Mouse (Mus musculus): ENCODE data around the gene Cat. TPM values are rescaled to one million over a fixed set of nuclear protein-coding genes. Genes with fewer than 3 reads are reported as not detected.

Gene Cat
- polyA plus RNA-seq, 1 experiment from 2014 or later, result 101 TPM

DNA sequence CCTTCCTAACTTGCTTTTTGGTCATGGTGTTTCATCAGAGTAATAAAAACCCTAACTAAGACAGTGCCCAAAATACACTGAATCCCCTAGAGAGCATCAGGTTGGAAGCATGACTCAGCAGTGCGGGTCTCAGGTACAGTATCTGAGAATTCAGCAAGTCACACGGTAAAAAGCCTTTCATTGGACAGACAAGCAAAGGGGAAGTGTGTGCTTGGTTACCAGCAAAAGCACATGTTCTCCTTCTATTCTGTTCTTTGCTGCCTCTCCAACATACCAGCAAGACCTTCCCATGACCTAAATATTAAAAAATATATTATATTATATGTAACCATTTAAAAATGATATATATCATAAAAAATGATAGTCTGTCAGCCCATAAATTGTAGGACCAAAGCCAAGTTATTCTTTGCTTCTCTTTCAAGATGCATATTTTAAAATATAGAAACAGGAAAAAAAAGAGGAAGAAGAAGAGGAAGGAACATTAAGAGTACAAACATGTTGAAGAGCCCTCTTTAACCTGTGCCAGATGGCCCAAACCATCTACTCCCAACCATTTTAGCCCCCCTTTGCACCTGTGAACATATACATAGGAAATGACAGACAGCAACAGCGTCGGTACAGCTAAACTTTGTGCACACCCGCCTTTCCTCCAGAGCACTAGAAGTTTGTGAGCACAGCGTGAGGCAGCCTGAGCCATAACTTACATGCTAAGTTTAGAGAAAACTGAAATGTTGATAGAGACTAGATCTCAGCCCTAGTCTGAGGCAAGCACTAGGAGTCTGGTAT is 10.9 kb upstream of the Cat start:
- Histone ChIP-seq H3K27ac (replicated peaks) (no peak overlapping the region), H3K9me3 (no peaks in the 10 kb centered on the region), H3K4me2 (replicated peaks) (no peak overlapping the region), H3K9ac (replicated peaks) (no peak overlapping the region), H3K4me3 (no peak overlapping the region), H3K4me1 (no peaks in the 10 kb centered on the region), H3K36me3 (no peaks in the 10 kb centered on the region), H3K27me3 (no peaks in the 10 kb centered on the region)
- ATAC-seq (ENCODE audit: low FRiP score, low read depth), result no peak
- 91% methylated on average over 6 of the region's 6 CpGs for WGBS

DNA sequence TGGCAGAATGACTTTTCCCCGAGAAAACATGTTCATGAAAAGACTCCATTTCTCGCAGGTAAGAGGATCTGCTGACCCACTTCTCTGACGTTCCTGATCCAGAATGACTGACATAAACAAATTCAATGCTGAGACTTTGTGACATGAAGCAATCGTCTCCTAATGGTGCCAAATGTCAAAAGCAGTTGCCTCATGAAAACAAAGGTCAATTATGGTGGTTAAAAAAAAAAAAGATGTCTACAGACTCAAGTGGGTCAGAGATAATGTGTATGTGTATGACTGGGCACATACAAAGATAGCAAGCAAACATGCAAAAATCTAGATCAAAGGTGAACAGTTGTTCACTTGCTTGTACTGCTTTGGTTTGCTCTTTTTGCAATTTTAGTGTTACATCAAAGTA is 8.9 kb upstream of the Cat start:
- no peaks in the 10 kb centered on the region for H3K27me3 ChIP-seq
- H3K9me3 ChIP-seq, result no peaks in the 10 kb centered on the region
- no peak overlapping the region for H3K4me3 ChIP-seq
- H3K36me3 ChIP-seq, result no peaks in the 10 kb centered on the region
- H3K9ac ChIP-seq (replicated peaks), result no peak overlapping the region
- no peak overlapping the region for H3K27ac ChIP-seq (replicated peaks)
- no peak overlapping the region for H3K4me2 ChIP-seq (replicated peaks)
- 71% methylated on average over 4 of the region's 4 CpGs for WGBS
- H3K4me1 ChIP-seq, result no peaks in the 10 kb centered on the region
- ATAC-seq (ENCODE audit: low FRiP score, low read depth), result no peak

DNA sequence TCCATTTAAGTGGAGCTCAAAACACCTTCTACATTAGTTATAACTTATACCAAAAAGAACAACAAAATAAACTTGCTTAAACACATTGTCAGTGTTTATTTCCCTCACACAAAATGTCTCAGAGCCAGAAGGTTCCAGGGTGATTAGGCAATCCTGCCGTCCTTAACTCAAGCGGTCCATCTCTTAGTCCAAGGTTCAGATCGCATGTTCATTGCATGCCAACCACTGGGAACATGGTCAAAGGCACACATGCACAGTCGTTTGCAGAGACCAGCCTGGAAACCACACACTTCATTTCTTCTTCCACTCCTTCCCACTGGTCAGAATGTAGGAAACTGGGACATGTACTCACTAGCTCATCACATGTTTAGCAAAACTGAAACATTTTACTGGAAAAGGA is 7.6 kb upstream of the Cat start:
- 84% methylated on average over 4 of the region's 4 CpGs for WGBS
- no peaks in the 10 kb centered on the region for H3K27me3 ChIP-seq
- no peak overlapping the region for H3K4me2 ChIP-seq (replicated peaks)
- no peak overlapping the region for H3K27ac ChIP-seq (replicated peaks)
- no peak overlapping the region for H3K4me3 ChIP-seq
- no peaks in the 10 kb centered on the region for H3K9me3 ChIP-seq
- no peak overlapping the region for H3K9ac ChIP-seq (replicated peaks)
- no peaks in the 10 kb centered on the region for H3K4me1 ChIP-seq
- H3K36me3 ChIP-seq, result no peaks in the 10 kb centered on the region
- ATAC-seq (ENCODE audit: low FRiP score, low read depth), result no peak

- peak overlapping the region; percentile 88 for H3K9ac ChIP-seq (replicated peaks)
- H3K4me2 ChIP-seq (replicated peaks), result peak overlapping the region; percentile 58
- peak overlapping the region; percentile 81 for H3K4me3 ChIP-seq
- 44% methylated on average over 5 of the region's 5 CpGs for WGBS
- H3K27ac ChIP-seq (replicated peaks), result peak overlapping the region; percentile 96
- no peaks in the 10 kb centered on the region for H3K27me3 ChIP-seq
- H3K4me1 ChIP-seq, result peaks cover 18% of the 10 kb centered on the region
- no peaks in the 10 kb centered on the region for H3K9me3 ChIP-seq
- no peaks in the 10 kb centered on the region for H3K36me3 ChIP-seq
- ATAC-seq (ENCODE audit: low FRiP score, low read depth), result no peak
These were observed 907 bp downstream of the Cat start for GRCm38 (mm10) chr2:103483986-103484520.

DNA sequence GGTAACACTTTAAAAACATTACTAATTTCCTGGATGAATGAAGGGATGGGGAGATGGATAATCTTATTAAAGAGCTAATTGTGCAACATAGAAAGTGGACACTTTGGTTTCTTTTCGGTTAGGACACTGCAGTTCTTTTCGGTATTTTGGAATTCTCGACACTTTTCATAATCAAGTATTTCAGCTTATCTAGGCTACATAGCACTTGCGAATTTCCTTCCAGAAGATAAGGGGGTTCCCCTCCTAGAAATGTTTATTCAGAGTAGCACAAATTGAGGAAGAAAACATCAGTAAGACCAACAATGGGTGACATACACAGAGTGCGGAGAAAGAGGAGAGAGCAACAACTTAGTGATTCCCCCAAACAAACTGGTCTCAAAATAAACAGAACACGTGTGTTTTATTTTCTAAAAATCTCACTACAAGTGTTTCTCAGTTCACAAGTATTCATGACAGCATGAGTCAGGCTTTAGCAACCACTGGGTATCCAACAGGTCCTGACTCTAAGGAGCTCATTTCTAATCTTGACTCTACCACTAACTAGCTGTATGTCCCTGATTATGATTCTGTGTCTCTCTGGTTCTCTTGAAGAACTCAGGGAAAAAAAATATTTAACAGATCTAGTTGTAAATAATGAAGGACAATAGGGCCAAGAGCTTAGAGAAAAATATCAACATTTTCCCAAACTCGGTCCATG is 1.5 kb downstream of the Cat start:
- H3K4me3 ChIP-seq, result peak overlapping the region; percentile 81; the same call in 1 of the 2 replicates
- no peak overlapping the region for H3K27ac ChIP-seq (replicated peaks)
- H3K9ac ChIP-seq (replicated peaks), result peak overlapping the region; percentile 88
- H3K36me3 ChIP-seq, result no peaks in the 10 kb centered on the region
- ATAC-seq (ENCODE audit: low FRiP score, low read depth), result no peak
- H3K27me3 ChIP-seq, result no peaks in the 10 kb centered on the region
- H3K4me2 ChIP-seq (replicated peaks), result peak overlapping the region; percentile 58
- H3K9me3 ChIP-seq, result no peaks in the 10 kb centered on the region
- 86% methylated on average over 7 of the region's 7 CpGs for WGBS
- H3K4me1 ChIP-seq, result peaks cover 18% of the 10 kb centered on the region

DNA sequence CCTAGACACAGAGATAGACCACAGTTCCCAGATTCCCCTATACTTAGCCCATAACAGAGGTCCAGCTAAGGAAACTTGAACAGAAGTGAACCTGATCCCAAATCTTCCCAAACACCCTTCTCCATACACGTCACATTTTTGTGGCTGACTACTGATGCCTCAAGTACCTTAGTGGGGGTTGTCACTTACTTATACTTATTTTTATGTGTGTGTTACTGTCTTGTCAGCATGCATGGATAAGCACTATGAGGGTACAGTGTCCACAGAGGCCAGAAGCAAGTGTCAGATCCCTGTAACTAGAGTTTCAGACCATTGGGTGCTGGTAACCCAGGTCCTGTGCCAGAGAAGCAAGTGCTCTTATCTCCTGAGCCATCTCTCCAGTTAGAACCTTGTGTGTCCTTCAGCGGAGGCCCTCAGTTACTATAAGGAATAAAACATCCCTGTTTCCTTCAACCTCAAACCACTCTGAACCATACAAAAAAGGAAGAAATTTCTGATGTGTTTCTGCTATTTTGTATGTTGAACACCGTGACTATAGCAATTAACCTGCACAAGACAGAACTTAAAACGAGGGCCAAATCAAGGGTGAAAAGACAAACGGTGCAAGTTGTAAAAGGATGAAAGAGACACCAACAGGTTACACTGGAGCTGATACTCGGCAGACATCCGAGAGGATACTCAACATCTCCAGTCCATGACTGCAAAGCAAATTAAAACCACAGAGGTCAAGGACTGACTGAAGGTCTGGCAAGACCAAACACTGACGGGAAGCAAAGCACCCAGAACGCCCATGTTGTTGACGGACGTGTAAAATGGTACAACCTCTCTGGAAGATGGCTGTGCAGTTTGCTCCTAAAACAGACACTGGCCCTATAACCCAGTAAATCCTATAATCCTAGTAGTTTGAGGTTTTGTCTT is 3.4 kb downstream of the Cat start:
- 90% methylated on average over 11 of the region's 11 CpGs for WGBS
- no peaks in the 10 kb centered on the region for H3K27me3 ChIP-seq

DNA sequence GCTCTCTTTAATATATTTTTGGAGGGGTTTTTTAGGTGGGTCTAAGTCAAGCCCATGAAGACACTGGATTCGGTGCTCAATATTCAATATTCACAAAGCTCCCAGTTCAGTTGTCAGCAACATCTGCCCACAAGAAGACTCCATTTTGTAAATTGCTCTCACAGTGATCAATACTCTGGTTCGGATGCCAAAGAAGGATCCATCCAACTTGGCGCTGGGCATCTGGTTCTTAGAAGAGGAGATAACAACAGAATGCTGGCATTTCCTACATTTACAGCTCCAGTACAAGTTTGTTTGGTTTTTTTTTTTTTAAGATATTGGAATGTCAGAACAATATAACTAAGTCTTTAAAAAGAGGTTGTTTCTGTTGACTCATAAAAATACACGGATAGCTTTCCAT is 4.1 kb downstream of the Cat start:
- Histone ChIP-seq H3K4me1 (peaks cover 18% of the 10 kb centered on the region), H3K27ac (replicated peaks) (no peak overlapping the region), H3K4me2 (replicated peaks) (no peak overlapping the region), H3K9ac (replicated peaks) (no peak overlapping the region), H3K27me3 (no peaks in the 10 kb centered on the region), H3K36me3 (0 out of 2 replicates have a peak, but pooled peaks cover under 1% of the 10 kb centered on the region), H3K4me3 (no peak overlapping the region), H3K9me3 (no peaks in the 10 kb centered on the region)
- ATAC-seq (ENCODE audit: low FRiP score, low read depth), result no peak
- 95% methylated on average over 4 of the region's 4 CpGs for WGBS

More for the DNA sequence above, 3.4 kb downstream of the Cat start:
- Histone ChIP-seq H3K36me3 (no peaks in the 10 kb centered on the region), H3K4me1 (peaks cover 18% of the 10 kb centered on the region), H3K27ac (replicated peaks) (no peak overlapping the region), H3K4me2 (replicated peaks) (no peak overlapping the region), H3K4me3 (no peak overlapping the region), H3K9me3 (no peaks in the 10 kb centered on the region), H3K9ac (replicated peaks) (no peak overlapping the region)
- ATAC-seq (ENCODE audit: low FRiP score, low read depth), result no peak

- H3K9me3 ChIP-seq, result no peaks in the 10 kb centered on the region
- peaks cover 6% of the 10 kb centered on the region for H3K36me3 ChIP-seq
- no peak overlapping the region for H3K27ac ChIP-seq (replicated peaks)
- no peak overlapping the region for H3K4me2 ChIP-seq (replicated peaks)
- no peak overlapping the region for H3K9ac ChIP-seq (replicated peaks)
- ATAC-seq (ENCODE audit: low FRiP score, low read depth), result no peak
- no peaks in the 10 kb centered on the region for H3K27me3 ChIP-seq
- H3K4me1 ChIP-seq, result peaks cover 18% of the 10 kb centered on the region
- 90% methylated on average over 8 of the region's 8 CpGs for WGBS
- H3K4me3 ChIP-seq, result no peak overlapping the region
These were observed 4.7 kb downstream of the Cat start for GRCm38 (mm10) chr2:103480240-103480639.

- H3K9ac ChIP-seq (replicated peaks), result no peak overlapping the region
- H3K4me2 ChIP-seq (replicated peaks), result no peak overlapping the region
- no peak overlapping the region for H3K27ac ChIP-seq (replicated peaks)
- H3K4me1 ChIP-seq, result peaks cover 6% of the 10 kb centered on the region; the same call in 1 of the 2 replicates
- H3K27me3 ChIP-seq, result no peaks in the 10 kb centered on the region
- no peak for ATAC-seq (ENCODE audit: low FRiP score, low read depth)
- 96% methylated on average over 3 of the region's 3 CpGs for WGBS
- H3K4me3 ChIP-seq, result no peak overlapping the region
- peaks cover 25% of the 10 kb centered on the region for H3K36me3 ChIP-seq
- no peaks in the 10 kb centered on the region for H3K9me3 ChIP-seq
These were observed 6.6 kb downstream of the Cat start for GRCm38 (mm10) chr2:103478326-103478725.

GRCm38 (mm10) chr2:103477456-103477855 is 7.5 kb downstream of the Cat start:
- Histone ChIP-seq H3K4me1 (no peaks in the 10 kb centered on the region), H3K27me3 (no peaks in the 10 kb centered on the region), H3K36me3 (peaks cover 34% of the 10 kb centered on the region), H3K9me3 (no peaks in the 10 kb centered on the region), H3K4me3 (no peak overlapping the region), H3K27ac (replicated peaks) (no peak overlapping the region), H3K4me2 (replicated peaks) (no peak overlapping the region), H3K9ac (replicated peaks) (no peak overlapping the region)
- WGBS, result 86% methylated on average over 4 of the region's 4 CpGs
- ATAC-seq (ENCODE audit: low FRiP score, low read depth), result no peak

GRCm38 (mm10) chr2:103476657-103477056 is 8.3 kb downstream of the Cat start:
- no peak for ATAC-seq (ENCODE audit: low FRiP score, low read depth)
- Histone ChIP-seq H3K4me1 (no peaks in the 10 kb centered on the region), H3K27me3 (no peaks in the 10 kb centered on the region), H3K4me3 (no peak overlapping the region), H3K27ac (replicated peaks) (no peak overlapping the region), H3K9ac (replicated peaks) (no peak overlapping the region), H3K4me2 (replicated peaks) (no peak overlapping the region), H3K36me3 (peaks cover 36% of the 10 kb centered on the region), H3K9me3 (no peaks in the 10 kb centered on the region)
- 94% methylated on average over 11 of the region's 11 CpGs for WGBS

All from midbrain, embryonic 12.5 days (tissue).